Mouse (Mus musculus): ENCODE data around the gene Scrn1. TPM values are rescaled to one million over a fixed set of nuclear protein-coding genes. Genes with fewer than 3 reads are reported as not detected.

Scrn1 gene
- polyA plus RNA-seq, 1 experiment from 2014 or later, result 73.3 TPM

DNA sequence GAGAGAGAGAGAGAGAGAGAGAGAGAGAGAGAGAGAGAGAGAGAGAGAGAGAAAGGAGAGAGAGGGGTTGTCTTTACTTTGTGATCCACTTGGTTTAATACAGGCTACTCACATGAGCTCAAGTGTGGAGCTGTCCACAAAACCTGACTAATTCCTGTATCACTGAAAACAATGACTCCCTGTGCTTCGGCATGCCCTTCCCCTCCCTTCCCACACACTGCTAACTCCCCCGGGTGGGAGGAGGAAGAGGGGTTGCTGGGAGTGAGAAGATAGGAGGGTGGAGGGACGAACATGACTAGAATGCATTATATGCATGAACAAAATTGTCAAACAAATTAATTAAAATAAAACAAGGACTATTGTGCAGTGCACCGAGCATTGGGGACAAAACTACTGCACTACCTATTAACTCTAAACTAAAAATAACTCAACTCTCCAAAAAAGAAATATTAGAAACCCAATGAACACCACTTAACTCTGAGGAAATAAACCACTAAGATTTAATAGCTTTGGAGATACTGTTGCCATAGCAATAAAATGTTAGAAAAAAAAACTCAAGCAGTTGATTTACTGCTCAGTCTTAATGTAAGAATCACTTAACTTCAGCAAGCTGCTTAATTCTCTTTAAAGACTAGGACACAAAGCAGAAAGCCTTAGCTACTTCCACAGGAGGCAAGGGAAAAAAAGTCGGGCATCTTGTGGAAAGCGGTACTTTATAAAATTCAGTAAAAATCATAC lies 7.1 kb upstream of the Scrn1 start:
- no peak for DNase-seq (ENCODE audit: low spot score, missing footprints)
- peak; percentile 85 for ATAC-seq (ENCODE audit: low FRiP score)
- H3K27ac ChIP-seq (ENCODE audit: low read depth, low read length), result no peak overlapping the region
- H3K27me3 ChIP-seq (ENCODE audit: control insufficient read depth, insufficient read depth, low read length), result no peaks in the 10 kb centered on the region
- H3K36me3 ChIP-seq (ENCODE audit: control insufficient read depth, insufficient read depth, low read length), result no peaks in the 10 kb centered on the region
- H3K4me2 ChIP-seq, result peak overlapping the region; percentile 11; the same call in 1 of the 2 replicates
- H3K9me3 ChIP-seq (ENCODE audit: control insufficient read depth, low read length), result no peaks in the 10 kb centered on the region
- H3K4me3 ChIP-seq (ENCODE audit: low read depth, low read length), result no peak overlapping the region
- WGBS, result 31% methylated on average over 6 of the region's 6 CpGs
- peaks cover 13% of the 10 kb centered on the region for H3K4me1 ChIP-seq (ENCODE audit: control insufficient read depth, insufficient read depth, low read length)
- H3K9ac ChIP-seq (ENCODE audit: low read length), result no peak overlapping the region

GRCm38 (mm10) chr6:54569776-54570175 lies 3.5 kb upstream of the Scrn1 start:
- no peaks in the 10 kb centered on the region for H3K36me3 ChIP-seq (ENCODE audit: control insufficient read depth, insufficient read depth, low read length)
- no peaks in the 10 kb centered on the region for H3K27me3 ChIP-seq (ENCODE audit: control insufficient read depth, insufficient read depth, low read length)
- H3K4me1 ChIP-seq (ENCODE audit: control insufficient read depth, insufficient read depth, low read length), result peaks cover 17% of the 10 kb centered on the region
- 36% methylated on average over 7 of the region's 7 CpGs for WGBS
- peak; percentile 83 for DNase-seq (ENCODE audit: low spot score, missing footprints)
- no peak overlapping the region for H3K4me3 ChIP-seq (ENCODE audit: low read depth, low read length)
- no peaks in the 10 kb centered on the region for H3K9me3 ChIP-seq (ENCODE audit: control insufficient read depth, low read length)
- H3K4me2 ChIP-seq, result no peak overlapping the region
- ATAC-seq (ENCODE audit: low FRiP score), result no peak
- H3K27ac ChIP-seq (ENCODE audit: low read depth, low read length), result no peak overlapping the region
- H3K9ac ChIP-seq (ENCODE audit: low read length), result no peak overlapping the region

DNA sequence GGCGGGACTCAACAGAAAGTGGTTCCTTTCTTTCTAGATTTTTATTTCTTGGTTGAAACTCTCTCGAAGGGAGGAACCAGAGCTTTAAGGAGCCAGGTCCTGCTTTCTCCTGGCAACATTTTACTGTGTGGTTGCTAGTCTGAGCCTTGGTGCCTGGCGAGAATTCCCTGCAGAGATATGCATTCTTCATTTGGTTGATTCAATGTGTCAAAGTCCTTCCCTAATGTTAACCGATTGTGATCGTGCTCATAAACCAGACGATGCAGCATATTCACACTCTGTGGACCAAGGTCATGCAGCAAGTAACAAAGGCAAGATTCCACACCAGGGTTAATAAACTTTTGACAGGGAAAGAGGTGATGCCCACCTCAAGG lies 244 bp upstream of the Scrn1 start:
- peak overlapping the region; percentile 64 for H3K4me3 ChIP-seq (ENCODE audit: low read depth, low read length)
- peak overlapping the region; percentile 83 for H3K4me2 ChIP-seq
- 12% methylated on average over 6 of the region's 6 CpGs for whole genome bisulfite sequencing
- peaks cover 27% of the 10 kb centered on the region for H3K4me1 ChIP-seq (ENCODE audit: control insufficient read depth, insufficient read depth, low read length)
- no peaks in the 10 kb centered on the region for H3K36me3 ChIP-seq (ENCODE audit: control insufficient read depth, insufficient read depth, low read length)
- ATAC-seq (ENCODE audit: low FRiP score) (no peak), DNase-seq (ENCODE audit: low spot score, missing footprints) (no peak)
- peak overlapping the region; percentile 87 for H3K9ac ChIP-seq (ENCODE audit: low read length)
- H3K9me3 ChIP-seq (ENCODE audit: control insufficient read depth, low read length), result no peaks in the 10 kb centered on the region
- peak overlapping the region; percentile 92 for H3K27ac ChIP-seq (ENCODE audit: low read depth, low read length)
- H3K27me3 ChIP-seq (ENCODE audit: control insufficient read depth, insufficient read depth, low read length), result no peaks in the 10 kb centered on the region

- Histone ChIP-seq H3K4me2 (peak overlapping the region; percentile 83), H3K9me3 (ENCODE audit: control insufficient read depth, low read length) (no peaks in the 10 kb centered on the region), H3K9ac (ENCODE audit: low read length) (peak overlapping the region; percentile 87), H3K27ac (ENCODE audit: low read depth, low read length) (peak overlapping the region; percentile 65), H3K36me3 (ENCODE audit: control insufficient read depth, insufficient read depth, low read length) (no peaks in the 10 kb centered on the region), H3K4me3 (ENCODE audit: low read depth, low read length) (peak overlapping the region; percentile 64), H3K27me3 (ENCODE audit: control insufficient read depth, insufficient read depth, low read length) (no peaks in the 10 kb centered on the region), H3K4me1 (ENCODE audit: control insufficient read depth, insufficient read depth, low read length) (peaks cover 27% of the 10 kb centered on the region)
- DNase-seq (ENCODE audit: low spot score, missing footprints), result peak; percentile 95
- ATAC-seq (ENCODE audit: low FRiP score), result peak; percentile 73
- 13% methylated on average over 3 of the region's 3 CpGs for WGBS
Observed at GRCm38 (mm10) chr6:54565012-54565411, 1.3 kb downstream of the Scrn1 start.

- 50% methylated on average over 9 of the region's 9 CpGs for WGBS
- no peaks in the 10 kb centered on the region for H3K27me3 ChIP-seq (ENCODE audit: control insufficient read depth, insufficient read depth, low read length)
- DNase-seq (ENCODE audit: low spot score, missing footprints), result no peak
- H3K36me3 ChIP-seq (ENCODE audit: control insufficient read depth, insufficient read depth, low read length), result no peaks in the 10 kb centered on the region
- no peaks in the 10 kb centered on the region for H3K9me3 ChIP-seq (ENCODE audit: control insufficient read depth, low read length)
- H3K4me1 ChIP-seq (ENCODE audit: control insufficient read depth, insufficient read depth, low read length), result peaks cover 24% of the 10 kb centered on the region
- H3K4me2 ChIP-seq, result peak overlapping the region; percentile 83
- peak; percentile 25; the same call in 1 of the 2 replicates for ATAC-seq (ENCODE audit: low FRiP score)
- peak overlapping the region; percentile 64 for H3K4me3 ChIP-seq (ENCODE audit: low read depth, low read length)
- peak overlapping the region; percentile 53 for H3K9ac ChIP-seq (ENCODE audit: low read length)
- H3K27ac ChIP-seq (ENCODE audit: low read depth, low read length), result peak overlapping the region; percentile 65
Observed at GRCm38 (mm10) chr6:54564506-54564991, 1.7 kb downstream of the Scrn1 start.

DNA sequence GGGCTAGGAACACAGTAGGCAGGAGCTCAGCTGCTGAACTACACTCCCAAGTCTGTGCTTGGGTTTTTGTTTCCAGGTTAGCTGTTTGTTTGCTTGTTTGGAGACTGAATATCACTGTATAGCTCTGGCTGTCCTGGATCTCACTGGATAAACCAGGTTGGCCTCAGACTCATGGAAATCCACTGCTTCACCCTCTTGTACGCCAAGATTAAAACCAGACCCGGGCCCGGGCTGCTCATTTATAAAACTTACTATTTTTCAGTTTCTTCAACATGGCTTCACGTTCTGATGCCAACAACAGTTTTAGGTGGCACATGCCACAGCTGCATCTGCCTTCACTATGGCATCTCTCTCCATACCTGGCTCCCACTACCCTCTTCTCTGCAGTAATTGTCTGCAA lies 2.7 kb downstream of the Scrn1 start:
- no peak for DNase-seq (ENCODE audit: low spot score, missing footprints)
- Histone ChIP-seq H3K27ac (ENCODE audit: low read depth, low read length) (no peak overlapping the region), H3K27me3 (ENCODE audit: control insufficient read depth, insufficient read depth, low read length) (no peaks in the 10 kb centered on the region), H3K9ac (ENCODE audit: low read length) (no peak overlapping the region), H3K9me3 (ENCODE audit: control insufficient read depth, low read length) (no peaks in the 10 kb centered on the region), H3K4me2 (peak overlapping the region; percentile 83; the same call in 1 of the 2 replicates), H3K4me3 (ENCODE audit: low read depth, low read length) (no peak overlapping the region), H3K36me3 (ENCODE audit: control insufficient read depth, insufficient read depth, low read length) (no peaks in the 10 kb centered on the region), H3K4me1 (ENCODE audit: control insufficient read depth, insufficient read depth, low read length) (peaks cover 22% of the 10 kb centered on the region)
- WGBS, result 92% methylated on average over 4 of the region's 4 CpGs
- no peak for ATAC-seq (ENCODE audit: low FRiP score)

DNA sequence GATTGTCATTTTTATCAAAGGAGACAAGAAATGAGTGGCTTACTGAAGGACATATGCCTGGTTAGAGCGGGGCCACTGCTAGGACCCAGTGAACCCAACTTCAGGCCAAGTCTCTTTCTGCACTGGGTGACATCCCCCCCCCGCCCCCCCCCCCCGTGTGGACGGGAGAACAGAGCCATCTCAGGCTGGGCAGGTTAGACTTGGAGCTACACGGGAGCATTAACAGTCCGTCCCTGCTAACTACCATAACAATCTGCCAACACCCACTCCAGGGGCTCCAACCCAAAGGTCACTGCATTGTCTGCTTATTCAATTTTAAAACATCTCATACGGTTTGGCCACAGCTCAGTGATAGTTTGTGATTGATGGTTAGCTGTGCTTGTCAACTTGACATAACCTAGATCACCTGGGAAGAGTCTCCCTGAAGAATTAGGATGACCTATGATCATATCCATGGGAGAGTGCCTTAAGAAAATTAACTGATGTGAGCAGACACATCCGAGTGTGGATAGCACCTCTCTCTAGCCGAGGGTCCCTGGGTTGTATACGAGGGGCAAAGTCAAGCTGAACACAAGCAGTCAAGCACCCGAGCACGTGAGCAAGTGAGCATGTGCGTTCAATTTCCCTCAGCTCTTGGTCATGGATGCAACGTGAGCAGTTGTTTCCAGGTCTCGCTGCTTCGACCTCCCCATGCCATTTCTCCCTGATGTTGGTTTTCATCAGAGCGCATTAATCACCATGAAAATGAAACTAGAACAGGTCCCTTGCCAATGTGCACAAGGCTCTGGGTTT lies 4.1 kb downstream of the Scrn1 start:
- Histone ChIP-seq H3K4me2 (no peak overlapping the region), H3K4me1 (ENCODE audit: control insufficient read depth, insufficient read depth, low read length) (peaks cover 22% of the 10 kb centered on the region), H3K9ac (ENCODE audit: low read length) (no peak overlapping the region), H3K36me3 (ENCODE audit: control insufficient read depth, insufficient read depth, low read length) (no peaks in the 10 kb centered on the region), H3K9me3 (ENCODE audit: control insufficient read depth, low read length) (no peaks in the 10 kb centered on the region), H3K4me3 (ENCODE audit: low read depth, low read length) (no peak overlapping the region), H3K27me3 (ENCODE audit: control insufficient read depth, insufficient read depth, low read length) (no peaks in the 10 kb centered on the region), H3K27ac (ENCODE audit: low read depth, low read length) (no peak overlapping the region)
- WGBS, result 74% methylated on average over 17 of the region's 17 CpGs
- ATAC-seq (ENCODE audit: low FRiP score) (no peak), DNase-seq (ENCODE audit: low spot score, missing footprints) (peak; percentile 82)

GRCm38 (mm10) chr6:54558466-54558865 lies 7.8 kb downstream of the Scrn1 start:
- no peak overlapping the region for H3K4me3 ChIP-seq (ENCODE audit: low read depth, low read length)

DNA sequence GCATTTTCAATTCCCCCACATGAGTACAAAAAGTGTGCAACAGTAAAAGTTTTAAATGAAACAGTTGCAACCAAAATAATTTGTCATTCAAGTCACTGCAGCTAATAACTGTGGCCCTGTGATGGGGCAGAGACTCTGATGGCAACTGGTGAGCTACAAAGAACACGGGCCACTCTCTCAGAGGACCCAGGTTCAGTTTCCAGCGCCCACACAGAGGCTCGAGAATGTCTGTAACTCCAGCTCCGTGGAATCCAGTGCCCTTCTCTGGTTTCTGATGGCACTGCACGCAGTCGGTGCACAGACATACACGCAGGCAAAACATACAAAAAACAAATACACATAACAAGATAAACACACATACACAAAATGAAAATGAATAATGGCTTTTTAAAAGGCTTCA lies 8.6 kb downstream of the Scrn1 start:
- Histone ChIP-seq H3K4me2 (no peak overlapping the region), H3K27ac (ENCODE audit: low read depth, low read length) (no peak overlapping the region), H3K9me3 (ENCODE audit: control insufficient read depth, low read length) (no peaks in the 10 kb centered on the region), H3K9ac (ENCODE audit: low read length) (no peak overlapping the region), H3K4me1 (ENCODE audit: control insufficient read depth, insufficient read depth, low read length) (peaks cover 33% of the 10 kb centered on the region), H3K27me3 (ENCODE audit: control insufficient read depth, insufficient read depth, low read length) (no peaks in the 10 kb centered on the region), H3K4me3 (ENCODE audit: low read depth, low read length) (no peak overlapping the region), H3K36me3 (ENCODE audit: control insufficient read depth, insufficient read depth, low read length) (no peaks in the 10 kb centered on the region)
- 92% methylated on average over 7 of the region's 7 CpGs for WGBS
- DNase-seq (ENCODE audit: low spot score, missing footprints) (no peak), ATAC-seq (ENCODE audit: low FRiP score) (no peak)

More at GRCm38 (mm10) chr6:54558466-54558865, 7.8 kb downstream of the Scrn1 start:
- Histone ChIP-seq H3K9ac (ENCODE audit: low read length) (no peak overlapping the region), H3K27ac (ENCODE audit: low read depth, low read length) (no peak overlapping the region), H3K36me3 (ENCODE audit: control insufficient read depth, insufficient read depth, low read length) (no peaks in the 10 kb centered on the region), H3K4me1 (ENCODE audit: control insufficient read depth, insufficient read depth, low read length) (peaks cover 28% of the 10 kb centered on the region), H3K27me3 (ENCODE audit: control insufficient read depth, insufficient read depth, low read length) (no peaks in the 10 kb centered on the region), H3K4me2 (no peak overlapping the region), H3K9me3 (ENCODE audit: control insufficient read depth, low read length) (no peaks in the 10 kb centered on the region)
- WGBS, result 72% methylated on average over 7 of the region's 7 CpGs
- DNase-seq (ENCODE audit: low spot score, missing footprints), result no peak
- ATAC-seq (ENCODE audit: low FRiP score), result no peak

Data from midbrain, embryonic 11.5 days (tissue).